Mouse (Mus musculus) neural tube, embryonic 13.5 days (tissue): ENCODE measurements around the gene Ankrd54. TPM values are rescaled to one million over a fixed set of nuclear protein-coding genes. Genes with fewer than 3 reads are reported as not detected.

Experiments
- polyA plus RNA-seq: library from polyadenylated mRNA; unstranded; fragments of >200 nt; fragmentation: Nextera tagmentation; extraction: Ambion mirVana; gene quantifications from 2 replicates; pipeline ENCODE4 v1.2.1, GENCODE M21; 2015

Gene Ankrd54
- polyA plus RNA-seq, 1 experiment from 2014 or later: 52.9 TPM

Other genes starting within 250 kb of the Ankrd54 start
- gene Cdc42ep1, start 220.3 kb downstream of the Ankrd54 start, polyA plus RNA-seq: 11.5 and 13.7 TPM in 2 replicates
- not detected in 2 replicates for gene Lgals2, start 207.4 kb downstream of the Ankrd54 start, polyA plus RNA-seq
- 44.0 and 51.0 TPM in 2 replicates for gene Gga1, start 185.7 kb downstream of the Ankrd54 start, polyA plus RNA-seq
- gene Gm49510, start 163.2 kb downstream of the Ankrd54 start, polyA plus RNA-seq: 0.37 TPM in 1 of 2 replicates, not detected in the other
- gene Sh3bp1, start 163.1 kb downstream of the Ankrd54 start, polyA plus RNA-seq: 6.2 and 6.8 TPM in 2 replicates
- 46.3 and 53.6 TPM in 2 replicates for gene Pdxp, start 149.0 kb downstream of the Ankrd54 start, polyA plus RNA-seq
- gene Lgals1, start 136.2 kb downstream of the Ankrd54 start, polyA plus RNA-seq: 273 and 356 TPM in 2 replicates
- 57.1 and 60.8 TPM in 2 replicates for gene Nol12, start 128.0 kb downstream of the Ankrd54 start, polyA plus RNA-seq
- 33.4 and 40.1 TPM in 2 replicates for gene Triobp, start 115.2 kb downstream of the Ankrd54 start, polyA plus RNA-seq
- 275 and 287 TPM in 2 replicates for gene H1f0, start 34.4 kb downstream of the Ankrd54 start, polyA plus RNA-seq
- not detected in 2 replicates for gene Galr3, start 21.0 kb downstream of the Ankrd54 start, polyA plus RNA-seq
- gene Eif3l, start 12.3 kb upstream of the Ankrd54 start, polyA plus RNA-seq: 185 and 196 TPM in 2 replicates
- 10.4 and 11.2 TPM in 2 replicates for gene Micall1, start 46.0 kb upstream of the Ankrd54 start, polyA plus RNA-seq
- 259 and 278 TPM in 2 replicates for gene Polr2f, start 78.1 kb upstream of the Ankrd54 start, polyA plus RNA-seq
- 12.4 and 13.1 TPM in 2 replicates for gene 1700088E04Rik, start 78.4 kb upstream of the Ankrd54 start, polyA plus RNA-seq
- 20.4 and 23.5 TPM in 2 replicates for gene Sox10, start 102.3 kb upstream of the Ankrd54 start, polyA plus RNA-seq
- gene Pick1, start 166.3 kb upstream of the Ankrd54 start, polyA plus RNA-seq: 75.0 and 88.0 TPM in 2 replicates
- 1.7 and 2.0 TPM in 2 replicates for gene Gm49486, start 166.5 kb upstream of the Ankrd54 start, polyA plus RNA-seq
- 0.43 and 0.50 TPM in 2 replicates for gene Slc16a8, start 191.9 kb upstream of the Ankrd54 start, polyA plus RNA-seq
- gene Baiap2l2, start 222.6 kb upstream of the Ankrd54 start, polyA plus RNA-seq: 2.7 TPM in 2 replicates